Mouse (Mus musculus) stomach, embryonic 15.5 days (tissue): ENCODE results near the gene Sh3d21. TPM values are rescaled to one million over a fixed set of nuclear protein-coding genes. Genes with fewer than 3 reads are reported as not detected.
"Not testable (repeated sequence)": the region's sequence is repeated elsewhere in the genome, so short reads cannot be mapped to it uniquely, and the experiment has no call there.

Experiments used
- ATAC-seq: fragments of 200-750 bp; cut with Nextera tagmentation; 2 replicates; pipeline ENCODE4 v1.8.0; 2017; ENCODE audit warnings: low read depth, moderate number of reproducible peaks, moderate TSS enrichment; ENCODE audit not compliant: insufficient read depth, low FRiP score
- H3K27ac ChIP-seq: fragments of 300-500 bp; sonication (generic); 2 replicates; pipeline ENCODE4 v1.5.1; 2015; ENCODE audit warnings: mild to moderate bottlenecking, inconsistent platforms
- H3K27me3 ChIP-seq: fragments of 300-500 bp; sonication (generic); replicated peaks from 2 replicates; pipeline ENCODE4 v1.6.1; 2015; ENCODE audit warnings: inconsistent platforms
- H3K36me3 ChIP-seq: fragments of 300-500 bp; sonication (generic); 2 replicates; pipeline ENCODE4 v1.6.1; 2015; ENCODE audit warnings: inconsistent platforms
- H3K4me1 ChIP-seq: fragments of 300-500 bp; sonication (generic); 2 replicates; pipeline ENCODE4 v1.6.1; 2015; ENCODE audit warnings: inconsistent platforms
- H3K4me2 ChIP-seq: fragments of 300-500 bp; sonication (generic); 2 replicates; pipeline ENCODE4 v1.6.1; 2015; ENCODE audit warnings: mild to moderate bottlenecking, inconsistent platforms
- H3K4me3 ChIP-seq: fragments of 300-500 bp; sonication (generic); replicated peaks from 2 replicates; pipeline ENCODE4 v1.5.1; 2015; ENCODE audit warnings: inconsistent platforms
- H3K9ac ChIP-seq: fragments of 300-500 bp; sonication (generic); 2 replicates; pipeline ENCODE4 v1.6.1; 2015; ENCODE audit warnings: inconsistent platforms
- H3K9me3 ChIP-seq: fragments of 300-500 bp; sonication (generic); 2 replicates; pipeline ENCODE4 v1.6.1; 2016; ENCODE audit warnings: inconsistent platforms
- WGBS: fragments of 180-500 bp; shearing (Covaris S2); methylation state at CpG from one replicate; pipeline ENCODE4 v1.1.7; 2015; 5-methylcytosine and 5-hydroxymethylcytosine counted together
- polyA plus RNA-seq: library from polyadenylated mRNA; unstranded; fragments of >200 nt; fragmentation: Nextera tagmentation; extraction: Ambion mirVana; gene quantifications from 2 replicates; pipeline ENCODE4 v1.2.1, GENCODE M21; 2015

Gene Sh3d21
- polyA plus RNA-seq, 1 experiment from 2014 or later, result 7.4 TPM

DNA sequence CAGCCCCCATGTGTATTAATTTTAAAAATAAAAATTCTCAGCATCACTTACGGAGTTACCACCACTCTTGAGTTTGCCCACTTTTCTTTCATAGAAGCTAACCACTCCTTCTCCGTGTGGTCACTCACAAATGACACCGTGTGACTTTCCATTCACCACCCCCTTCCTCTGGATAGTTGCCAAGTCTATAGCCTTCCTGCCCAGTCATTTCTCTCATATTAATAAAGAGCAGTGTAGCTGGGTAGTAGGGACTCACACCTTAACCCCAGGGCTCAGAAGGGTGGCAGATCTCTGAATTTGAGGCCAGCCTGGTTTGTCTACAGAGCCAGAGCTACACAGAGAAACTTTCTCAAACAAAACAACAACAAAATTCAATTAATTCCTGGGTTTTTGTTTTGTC is 34.2 kb upstream of the Sh3d21 start:
- Histone ChIP-seq H3K9me3 (no peaks in the 10 kb centered on the region), H3K36me3 (peaks cover 15% of the 10 kb centered on the region; the same call in 1 of the 2 replicates), H3K9ac (no peak overlapping the region), H3K27ac (no peak overlapping the region), H3K27me3 (no peaks in the 10 kb centered on the region), H3K4me3 (no peak overlapping the region), H3K4me2 (no peak overlapping the region), H3K4me1 (peaks cover 18% of the 10 kb centered on the region)
- WGBS, result 56% methylated on average over 3 of the region's 3 CpGs
- ATAC-seq, result no peak

DNA sequence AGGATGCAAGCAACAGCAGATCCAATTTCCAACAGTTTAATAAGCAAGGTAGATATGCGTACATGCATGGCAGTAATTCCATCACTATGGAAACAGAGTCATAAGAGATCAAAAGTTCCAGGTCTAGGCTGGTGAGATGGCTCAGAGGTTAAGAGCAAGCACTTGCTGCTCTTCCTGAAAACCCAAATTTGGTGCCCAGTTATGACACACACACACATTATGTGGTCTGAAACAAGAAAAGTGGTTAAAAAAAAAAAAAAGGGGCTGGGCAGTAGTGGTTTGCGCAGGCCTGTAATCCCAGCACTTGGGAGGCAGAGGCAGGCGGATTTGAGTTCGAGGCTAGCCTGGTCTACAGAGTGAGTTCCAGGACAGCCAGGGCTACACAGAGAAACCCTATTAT is 31.6 kb upstream of the Sh3d21 start:
- ATAC-seq, result no peak
- Histone ChIP-seq H3K27me3 (no peaks in the 10 kb centered on the region), H3K4me1 (peaks cover 8% of the 10 kb centered on the region), H3K36me3 (peaks cover 23% of the 10 kb centered on the region; the same call in 1 of the 2 replicates), H3K27ac (no peak overlapping the region), H3K9me3 (no peaks in the 10 kb centered on the region), H3K4me2 (no peak overlapping the region), H3K4me3 (no peak overlapping the region), H3K9ac (no peak overlapping the region)
- WGBS, result 98% methylated on average over 4 of the region's 4 CpGs

DNA sequence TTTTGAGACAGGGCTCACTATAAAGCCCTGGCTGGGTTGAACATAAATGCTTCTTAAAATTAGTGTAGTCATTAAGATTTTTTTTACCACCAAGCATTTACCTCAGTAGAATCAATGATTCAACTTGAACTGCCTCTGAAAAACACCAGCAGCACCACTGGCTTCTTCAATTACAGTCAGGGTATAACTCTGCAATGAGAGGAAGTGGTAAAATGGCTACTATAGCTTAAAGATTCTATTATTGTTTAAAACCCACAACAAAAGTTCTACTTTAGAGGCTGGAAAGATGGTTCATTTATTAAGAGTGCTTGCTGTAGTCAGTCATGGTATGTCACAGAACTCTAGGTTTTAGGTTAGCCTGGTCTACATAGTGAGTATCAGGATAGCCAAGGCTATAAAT is 30.9 kb upstream of the Sh3d21 start:
- no peak overlapping the region for H3K4me3 ChIP-seq
- H3K4me1 ChIP-seq, result peaks cover 2% of the 10 kb centered on the region; the same call in 1 of the 2 replicates
- no peak overlapping the region for H3K27ac ChIP-seq
- H3K4me2 ChIP-seq, result no peak overlapping the region
- H3K9me3 ChIP-seq, result no peaks in the 10 kb centered on the region
- ATAC-seq, result no peak
- H3K27me3 ChIP-seq, result no peaks in the 10 kb centered on the region
- H3K9ac ChIP-seq, result no peak overlapping the region
- H3K36me3 ChIP-seq, result peaks cover 24% of the 10 kb centered on the region; the same call in 1 of the 2 replicates

DNA sequence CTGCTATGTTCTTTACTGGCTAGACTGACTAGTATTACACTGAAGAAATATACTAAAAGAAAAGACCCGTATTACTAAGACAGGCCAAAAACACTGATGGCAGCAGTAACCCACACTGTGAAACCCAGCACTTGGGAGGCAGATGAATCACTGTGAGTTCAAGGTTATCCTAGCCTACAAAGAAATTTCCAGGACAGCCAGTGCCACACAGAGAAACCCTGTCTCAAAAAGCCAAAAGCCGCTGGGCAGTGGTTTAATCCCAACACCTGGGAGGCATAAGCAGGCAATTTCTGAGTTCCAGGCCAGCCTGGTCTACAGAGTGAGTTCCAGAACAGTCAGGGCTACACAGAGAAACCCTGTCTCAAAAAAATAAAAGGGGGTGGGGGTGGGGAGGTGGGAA is 27.3 kb upstream of the Sh3d21 start:
- no peaks in the 10 kb centered on the region for H3K27me3 ChIP-seq
- whole genome bisulfite sequencing, result 88% methylated on average over 2 of the region's 2 CpGs
- H3K27ac ChIP-seq, result no peak overlapping the region
- H3K4me3 ChIP-seq, result no peak overlapping the region
- ATAC-seq, result no peak
- no peaks in the 10 kb centered on the region for H3K4me1 ChIP-seq
- H3K36me3 ChIP-seq, result peaks cover 25% of the 10 kb centered on the region; the same call in 1 of the 2 replicates
- no peak overlapping the region for H3K4me2 ChIP-seq
- no peaks in the 10 kb centered on the region for H3K9me3 ChIP-seq
- H3K9ac ChIP-seq, result no peak overlapping the region

DNA sequence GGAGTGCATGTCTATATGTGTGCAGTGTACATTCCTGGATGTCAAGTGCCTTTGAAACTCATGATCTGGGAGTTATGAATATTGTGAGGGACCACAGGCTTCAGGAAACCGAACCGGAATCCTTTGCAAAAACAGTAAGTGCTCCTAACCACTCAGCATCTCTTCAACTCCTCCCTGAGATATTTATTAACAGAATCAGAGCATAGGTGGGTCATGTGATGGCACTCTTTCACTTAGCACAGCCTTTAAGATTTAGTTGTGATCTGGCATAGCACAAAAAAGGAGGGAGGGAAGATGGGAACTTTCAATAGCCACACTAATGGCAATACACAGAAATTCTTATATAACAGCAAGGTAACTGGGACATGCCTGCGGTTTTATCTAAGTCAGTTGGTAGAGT is 23.8 kb upstream of the Sh3d21 start:
- Histone ChIP-seq H3K4me2 (no peak overlapping the region), H3K9me3 (no peaks in the 10 kb centered on the region), H3K4me1 (no peaks in the 10 kb centered on the region), H3K27me3 (no peaks in the 10 kb centered on the region), H3K36me3 (peaks cover 18% of the 10 kb centered on the region), H3K4me3 (no peak overlapping the region), H3K9ac (no peak overlapping the region), H3K27ac (no peak overlapping the region)
- WGBS, result 86% methylated on average over 3 of the region's 3 CpGs
- ATAC-seq, result no peak

DNA sequence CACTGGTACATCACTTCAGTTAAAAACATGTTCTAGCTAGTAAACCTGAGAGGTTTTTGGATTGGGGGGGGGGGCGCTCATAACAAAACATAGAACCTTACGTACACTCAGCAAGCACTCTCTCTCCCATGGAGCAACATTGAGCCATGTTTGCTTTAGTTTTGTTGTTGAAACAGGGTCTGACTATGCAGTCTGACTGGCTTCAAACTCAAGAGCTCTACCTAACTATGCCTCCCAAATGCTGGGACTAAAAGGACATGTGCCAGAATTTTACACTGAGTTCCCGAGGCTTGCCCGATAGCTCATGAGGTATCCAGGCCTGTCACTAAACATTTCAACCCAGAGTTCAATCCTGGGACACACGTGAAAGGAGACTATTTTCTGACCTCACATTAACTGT is 19.7 kb upstream of the Sh3d21 start:
- no peak overlapping the region for H3K9ac ChIP-seq
- WGBS, result 80% methylated on average over 5 of the region's 5 CpGs
- no peak overlapping the region for H3K4me3 ChIP-seq
- H3K4me1 ChIP-seq, result no peaks in the 10 kb centered on the region
- peaks cover 12% of the 10 kb centered on the region for H3K36me3 ChIP-seq
- no peaks in the 10 kb centered on the region for H3K27me3 ChIP-seq
- no peak overlapping the region for H3K27ac ChIP-seq
- no peak for ATAC-seq
- H3K4me2 ChIP-seq, result no peak overlapping the region
- H3K9me3 ChIP-seq, result no peaks in the 10 kb centered on the region

DNA sequence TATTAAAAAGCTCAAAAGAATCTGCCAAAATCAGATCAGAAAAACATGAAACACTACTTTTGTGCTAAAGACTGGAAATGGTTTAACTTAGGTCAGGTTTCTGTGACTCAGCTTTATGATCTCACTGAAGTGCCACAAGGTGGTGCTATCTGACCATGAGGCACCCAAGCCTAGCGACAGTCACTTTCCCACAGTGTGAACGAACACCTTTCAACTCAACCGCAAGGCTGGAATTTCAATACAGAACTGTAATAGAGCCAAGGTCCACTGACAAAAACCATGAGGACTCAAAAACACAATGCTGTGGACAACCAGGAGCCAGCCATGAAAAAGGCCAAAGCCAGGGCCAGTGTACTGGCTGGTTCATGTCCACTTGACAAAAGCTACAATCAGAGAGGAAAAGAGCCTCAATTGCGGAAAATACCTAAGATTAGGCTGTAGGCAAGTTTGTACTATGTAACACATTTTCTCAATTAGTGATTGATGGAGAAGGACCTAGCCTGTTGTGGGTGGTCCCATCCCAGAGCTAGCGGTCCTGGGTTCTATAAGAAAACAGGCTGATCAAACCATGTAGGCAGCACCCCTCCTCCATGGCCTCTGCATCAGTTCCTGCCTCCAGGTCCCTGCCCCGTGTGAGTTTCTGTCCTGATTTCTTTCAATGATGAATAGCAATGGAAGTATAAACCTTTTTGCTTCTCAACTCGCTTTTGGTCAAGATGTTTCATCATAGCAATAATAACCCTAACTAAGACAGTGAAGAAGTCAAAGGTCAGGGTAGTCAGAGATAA is 18.1 kb upstream of the Sh3d21 start:
- WGBS, result 51% methylated on average over 7 of the region's 7 CpGs
- Histone ChIP-seq H3K9me3 (no peaks in the 10 kb centered on the region), H3K9ac (no peak overlapping the region), H3K4me3 (no peak overlapping the region), H3K27me3 (no peaks in the 10 kb centered on the region), H3K4me2 (no peak overlapping the region), H3K4me1 (no peaks in the 10 kb centered on the region), H3K27ac (no peak overlapping the region), H3K36me3 (peaks cover 24% of the 10 kb centered on the region)
- no peak for ATAC-seq

DNA sequence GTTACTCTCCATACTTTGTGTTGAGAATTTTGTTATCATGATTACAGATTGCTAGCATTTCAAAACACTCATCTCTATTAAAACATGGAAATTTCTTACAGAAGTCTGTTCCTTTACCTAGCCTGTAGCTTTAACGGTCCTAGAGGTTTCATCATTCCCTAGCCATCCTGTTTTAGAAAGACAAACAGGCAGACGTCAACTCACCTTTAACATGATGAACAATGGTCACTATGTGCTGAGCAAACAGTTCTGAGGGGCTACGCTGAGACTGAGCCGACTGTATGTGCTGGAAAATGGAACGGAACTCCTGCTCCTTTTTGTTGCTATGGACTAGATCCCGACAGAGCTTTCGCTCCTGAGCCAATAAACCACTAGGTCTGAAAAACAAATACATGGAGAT is 12.7 kb upstream of the Sh3d21 start:
- not testable (repeated sequence) for H3K4me1 ChIP-seq, H3K9ac ChIP-seq, H3K4me2 ChIP-seq, H3K4me3 ChIP-seq, H3K27ac ChIP-seq, H3K9me3 ChIP-seq, H3K27me3 ChIP-seq, ATAC-seq
- 74% methylated on average over 7 of the region's 7 CpGs for WGBS
- H3K36me3 ChIP-seq, result peaks cover 56% of the 10 kb centered on the region

DNA sequence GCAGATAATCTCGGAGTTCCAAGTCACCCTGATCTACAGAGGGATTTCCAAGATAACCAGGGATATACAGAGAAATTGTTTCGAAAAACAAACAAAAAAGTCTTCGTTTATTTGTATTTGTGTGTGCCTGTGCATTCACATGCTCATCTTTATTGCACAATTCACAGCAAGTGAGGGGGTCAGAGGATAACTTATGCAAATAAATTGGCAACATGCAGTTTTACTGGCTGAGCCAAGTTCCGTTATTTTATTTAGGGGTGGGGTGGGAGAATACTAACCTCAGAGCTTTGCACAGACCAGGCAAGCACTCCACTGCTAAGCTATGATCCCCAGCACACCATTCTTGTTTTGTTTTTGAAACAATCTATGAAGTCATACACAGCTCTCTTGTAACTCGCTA is 10.5 kb upstream of the Sh3d21 start:
- Histone ChIP-seq H3K9me3 (no peaks in the 10 kb centered on the region), H3K4me2 (no peak overlapping the region), H3K27me3 (no peaks in the 10 kb centered on the region), H3K27ac (no peak overlapping the region), H3K4me1 (no peaks in the 10 kb centered on the region), H3K36me3 (peaks cover 72% of the 10 kb centered on the region), H3K9ac (no peak overlapping the region), H3K4me3 (no peak overlapping the region)
- 80% methylated on average over 5 of the region's 5 CpGs for WGBS
- ATAC-seq, result no peak

DNA sequence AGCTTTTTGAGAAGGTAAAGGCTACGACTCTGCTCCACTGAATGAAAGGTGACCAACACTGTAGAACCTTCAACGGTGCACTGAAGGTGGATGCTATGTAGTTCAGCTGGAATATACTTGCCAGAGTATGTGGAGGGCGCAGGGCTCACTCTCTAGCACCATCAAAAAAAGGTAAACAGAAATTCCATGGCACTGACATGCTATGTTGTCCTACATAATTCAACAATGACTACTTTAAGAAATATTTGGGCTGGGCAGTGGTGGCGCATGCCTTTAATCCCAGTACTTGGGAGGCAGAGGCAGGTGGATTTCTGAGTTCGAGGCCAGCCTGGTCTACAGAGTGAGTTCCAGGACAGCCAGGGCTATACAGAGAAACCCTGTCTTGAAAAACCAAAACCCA is 7.4 kb upstream of the Sh3d21 start:
- not testable (repeated sequence) for H3K9ac ChIP-seq, H3K9me3 ChIP-seq, H3K27me3 ChIP-seq, H3K27ac ChIP-seq, ATAC-seq, H3K4me1 ChIP-seq, H3K4me2 ChIP-seq, H3K4me3 ChIP-seq
- H3K36me3 ChIP-seq, result peaks cover 81% of the 10 kb centered on the region
- WGBS, result 94% methylated on average over 5 of the region's 5 CpGs

DNA sequence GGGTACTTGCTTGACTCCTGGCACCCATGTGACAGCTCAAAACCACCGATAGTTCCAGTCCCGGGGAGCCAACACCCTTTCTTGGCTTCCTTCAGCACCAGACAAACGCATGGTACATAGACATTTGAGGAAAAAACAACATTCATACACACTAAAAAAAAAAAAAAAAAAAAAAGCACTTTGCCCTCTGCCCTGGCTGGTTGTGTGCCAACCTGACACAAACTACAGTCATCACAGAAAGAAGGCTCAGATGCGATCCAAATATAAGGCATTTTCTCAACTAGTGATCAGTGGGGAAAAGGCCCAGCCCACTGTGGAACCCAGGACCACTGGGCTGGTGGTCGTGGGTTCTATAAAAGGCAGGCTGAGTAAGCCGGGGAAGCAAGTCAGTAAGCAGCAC is 5.6 kb upstream of the Sh3d21 start:
- H3K4me3 ChIP-seq, result no peak overlapping the region
- WGBS, result 83% methylated on average over 6 of the region's 6 CpGs
- no peaks in the 10 kb centered on the region for H3K4me1 ChIP-seq
- no peaks in the 10 kb centered on the region for H3K27me3 ChIP-seq
- H3K9ac ChIP-seq, result no peak overlapping the region
- no peak overlapping the region for H3K27ac ChIP-seq
- H3K36me3 ChIP-seq, result peaks cover 65% of the 10 kb centered on the region
- ATAC-seq, result no peak
- no peak overlapping the region for H3K4me2 ChIP-seq
- H3K9me3 ChIP-seq, result no peaks in the 10 kb centered on the region

DNA sequence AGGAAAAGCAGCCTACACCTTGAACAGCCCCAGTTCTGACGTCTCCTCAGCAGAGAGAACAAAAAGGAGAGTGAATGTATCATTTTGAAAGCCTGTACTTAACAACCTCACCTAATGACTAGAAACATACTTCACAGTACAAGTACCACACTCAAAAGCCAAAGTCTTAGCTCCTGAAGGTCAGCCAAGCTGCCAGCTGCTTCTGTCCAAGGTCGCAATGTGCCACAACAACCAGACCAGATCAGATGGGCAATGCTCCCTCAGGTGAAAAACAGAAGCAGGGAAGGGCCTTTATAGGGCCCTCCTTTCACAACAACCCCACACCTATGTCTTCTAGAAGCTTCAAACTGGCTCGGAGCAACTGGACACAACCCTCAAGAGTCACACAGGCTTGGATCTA is 2.8 kb upstream of the Sh3d21 start:
- no peak overlapping the region for H3K4me2 ChIP-seq
- no peak overlapping the region for H3K27ac ChIP-seq
- no peaks in the 10 kb centered on the region for H3K9me3 ChIP-seq
- peaks cover 19% of the 10 kb centered on the region for H3K4me1 ChIP-seq
- peaks cover 46% of the 10 kb centered on the region for H3K36me3 ChIP-seq
- no peak overlapping the region for H3K9ac ChIP-seq
- ATAC-seq, result no peak
- no peak overlapping the region for H3K4me3 ChIP-seq
- 74% methylated on average over 3 of the region's 3 CpGs for WGBS
- H3K27me3 ChIP-seq, result no peaks in the 10 kb centered on the region

DNA sequence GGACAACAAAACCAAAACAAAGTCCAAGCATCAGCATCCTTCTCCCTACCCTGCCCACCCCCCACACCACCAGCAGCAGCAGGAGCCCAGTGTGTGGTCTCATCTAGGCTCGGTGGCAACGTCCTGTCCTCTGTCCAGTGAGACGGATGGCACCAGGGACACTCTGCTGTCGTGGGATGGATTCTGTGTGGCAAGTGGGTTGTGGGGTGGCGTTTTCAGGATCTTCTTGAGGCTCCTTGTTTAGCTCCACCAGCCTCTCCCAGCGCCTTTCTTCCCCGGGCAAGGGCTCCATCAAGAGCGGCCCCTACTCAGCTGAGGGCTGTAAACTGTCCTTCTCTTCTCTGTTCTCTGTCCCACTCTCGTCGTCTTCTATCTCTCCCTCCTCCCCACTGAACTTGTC is 1.8 kb upstream of the Sh3d21 start:
- WGBS, result 65% methylated on average over 10 of the region's 10 CpGs

More for the DNA sequence above, 1.8 kb upstream of the Sh3d21 start:
- H3K27ac ChIP-seq, ATAC-seq, H3K9me3 ChIP-seq, H3K4me2 ChIP-seq, H3K9ac ChIP-seq, H3K4me3 ChIP-seq, H3K27me3 ChIP-seq: not testable (repeated sequence)
- peaks cover 19% of the 10 kb centered on the region for H3K4me1 ChIP-seq
- H3K36me3 ChIP-seq, result peaks cover 38% of the 10 kb centered on the region
